Mouse (Mus musculus) adrenal gland, postnatal 25 days (tissue): ENCODE results near the gene Hecw2. TPM values are rescaled to one million over a fixed set of nuclear protein-coding genes. Genes with fewer than 3 reads are reported as not detected.

Source experiments
- DNase-seq: peaks from one replicate; pipeline ENCODE4 v3.0.0; 2021; ENCODE audit warnings: mixed read lengths
- long read RNA-seq: library from polyadenylated mRNA; stranded (forward); transcript quantifications from one replicate; pipeline ENCODE4 v2.0.0, GENCODE M21; 2021
- total RNA-seq: library from RNA; stranded (reverse); gene quantifications from 2 replicates; pipeline ENCODE4 v1.2.3, GENCODE M21; 2021

Gene Hecw2
- total RNA-seq: 7.5 and 8.8 TPM in 2 replicates
- long read RNA-seq: 0 reads

DNA sequence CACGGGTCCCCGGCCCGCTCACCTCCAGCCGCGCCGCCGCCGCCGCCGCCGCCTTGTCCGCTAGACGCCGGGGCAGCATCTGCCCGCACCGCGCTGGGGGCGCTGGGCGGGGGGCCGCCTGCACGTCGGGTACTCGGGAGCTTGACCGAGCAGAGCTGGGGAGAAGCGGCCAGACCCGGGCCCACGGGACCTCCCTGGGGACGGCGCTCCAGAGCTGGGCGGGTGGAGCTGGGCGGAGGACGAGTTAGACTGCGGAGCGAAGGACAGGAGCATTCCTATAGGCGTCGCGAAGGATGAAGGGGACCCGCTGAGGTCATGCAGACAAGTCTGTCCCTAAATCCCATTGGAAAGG lies at the start of gene Hecw2:
Hecw2 (minus strand) TSS at position 215 of the 352 bp plus-strand sequence.
- no peak for DNase-seq

GRCm38 (mm10) chr1:54242722-54243121 lies 47.8 kb upstream of the Hecw2 start:
- DNase-seq: no peak

DNA sequence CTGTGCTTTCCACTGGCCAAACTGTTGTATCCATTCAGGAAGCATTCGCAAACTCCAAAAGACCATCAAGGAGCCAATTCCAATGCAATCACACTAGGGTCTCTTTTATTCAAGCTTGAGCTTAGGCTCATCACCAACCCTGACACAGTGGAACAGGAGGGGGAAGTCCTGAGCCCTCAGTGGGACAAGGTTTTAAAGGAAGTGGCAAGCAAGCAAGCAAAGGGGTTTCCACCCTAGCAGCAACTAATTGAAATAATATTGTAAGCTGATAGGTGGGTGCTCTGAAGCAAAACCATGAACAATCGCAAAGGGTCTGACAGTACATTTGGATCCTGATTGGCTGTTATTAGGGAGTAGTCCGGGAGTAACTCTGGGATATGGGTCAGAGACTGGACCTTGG lies 25.3 kb upstream of the Hecw2 start:
- DNase-seq: no peak

GRCm38 (mm10) chr1:54194183-54194953 lies 600 bp downstream of the Hecw2 start:
- DNase-seq: peak; percentile 33

DNA sequence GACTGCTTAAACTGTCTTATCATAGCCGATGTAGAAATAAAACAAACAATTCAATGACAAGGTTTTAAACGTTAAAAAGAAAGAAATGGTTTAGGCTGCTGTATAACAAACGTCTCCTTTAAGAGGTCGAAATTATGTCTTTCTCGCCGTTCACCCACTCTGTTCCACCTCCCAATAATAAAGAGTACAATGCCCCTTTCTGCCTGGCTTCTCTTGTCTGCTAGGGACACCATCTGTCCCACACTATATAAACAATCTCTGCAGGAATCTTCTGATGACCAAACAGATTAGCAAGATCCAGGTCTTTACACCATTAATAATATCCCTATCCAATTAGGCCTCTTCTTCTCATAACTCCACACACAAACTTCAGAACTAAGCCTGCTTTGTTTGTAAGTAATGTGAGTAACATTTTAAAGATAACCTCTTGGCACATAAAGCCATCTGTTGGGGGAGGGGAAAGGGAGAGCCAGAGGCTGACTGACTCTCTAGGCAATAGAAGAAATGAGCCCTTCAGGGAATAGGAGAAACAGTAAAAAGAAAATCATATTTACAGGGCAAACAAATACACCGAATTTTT lies 1.7 kb downstream of the Hecw2 start:
- no peak for DNase-seq

- DNase-seq: no peak
Measured at GRCm38 (mm10) chr1:54187579-54187978, 7.4 kb downstream of the Hecw2 start.

- no peak for DNase-seq
Measured at GRCm38 (mm10) chr1:54186347-54186746, 8.6 kb downstream of the Hecw2 start.

DNA sequence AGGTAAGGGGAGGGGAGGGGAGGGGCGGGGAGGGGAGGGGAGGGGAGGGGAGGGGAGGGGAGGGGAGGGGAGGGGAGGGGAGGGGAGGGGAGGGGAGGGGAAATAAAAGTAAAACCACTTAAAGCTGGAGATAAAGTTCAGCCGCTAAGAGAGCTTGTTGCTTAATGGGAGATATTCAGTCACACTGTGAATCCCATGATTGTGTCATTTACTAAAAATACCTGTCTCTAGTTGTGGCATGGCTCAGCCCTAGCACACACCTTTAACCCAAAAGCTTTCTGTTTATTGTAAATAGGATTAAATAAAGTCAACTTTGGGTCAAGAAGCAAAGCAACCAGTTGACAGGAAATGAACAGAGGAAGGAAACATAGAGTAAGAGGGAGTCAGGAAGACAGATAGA lies 14.3 kb downstream of the Hecw2 start:
- DNase-seq: no peak

DNA sequence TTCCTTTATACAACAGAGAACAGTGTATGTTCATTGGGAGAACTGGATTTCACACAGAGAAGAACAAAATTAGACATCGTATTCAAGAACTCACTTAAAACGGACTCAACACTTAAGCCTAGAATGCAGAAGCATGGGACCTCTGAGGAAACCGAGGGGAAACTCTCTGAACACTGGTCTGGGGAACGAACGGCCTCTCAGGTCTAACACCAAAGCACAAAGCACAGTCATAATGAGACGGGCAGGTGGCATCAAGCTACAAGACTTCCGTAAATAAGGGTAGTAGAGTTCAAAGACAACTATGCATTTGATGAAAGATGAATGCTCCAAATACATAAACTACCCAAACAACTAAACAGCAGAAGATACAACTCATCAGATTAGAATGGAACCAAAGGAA lies 15.8 kb downstream of the Hecw2 start:
- DNase-seq: no peak

DNA sequence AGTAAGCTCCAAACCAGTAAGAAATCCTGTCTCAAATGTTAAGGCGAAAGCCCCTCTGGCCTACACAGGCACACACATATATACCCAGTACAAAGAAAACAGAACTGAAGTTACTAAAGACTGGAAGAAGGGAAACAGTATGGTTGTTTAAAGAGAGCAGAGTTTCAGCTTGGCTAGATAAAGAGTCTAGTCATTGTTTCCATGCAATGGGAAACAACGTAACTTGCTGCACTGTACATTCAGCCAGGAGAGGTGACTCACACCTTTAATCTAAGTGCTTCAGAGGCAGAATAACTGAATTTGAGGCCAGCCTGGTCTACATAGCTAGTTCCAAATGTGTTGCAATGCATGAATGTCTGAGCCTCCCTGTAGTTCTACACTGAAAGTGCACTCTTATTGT lies 18.4 kb downstream of the Hecw2 start:
- no peak for DNase-seq

GRCm38 (mm10) chr1:54168014-54168413 lies 27.0 kb downstream of the Hecw2 start:
- no peak for DNase-seq

GRCm38 (mm10) chr1:54159531-54159930 lies 35.4 kb downstream of the Hecw2 start:
- no peak for DNase-seq

DNA sequence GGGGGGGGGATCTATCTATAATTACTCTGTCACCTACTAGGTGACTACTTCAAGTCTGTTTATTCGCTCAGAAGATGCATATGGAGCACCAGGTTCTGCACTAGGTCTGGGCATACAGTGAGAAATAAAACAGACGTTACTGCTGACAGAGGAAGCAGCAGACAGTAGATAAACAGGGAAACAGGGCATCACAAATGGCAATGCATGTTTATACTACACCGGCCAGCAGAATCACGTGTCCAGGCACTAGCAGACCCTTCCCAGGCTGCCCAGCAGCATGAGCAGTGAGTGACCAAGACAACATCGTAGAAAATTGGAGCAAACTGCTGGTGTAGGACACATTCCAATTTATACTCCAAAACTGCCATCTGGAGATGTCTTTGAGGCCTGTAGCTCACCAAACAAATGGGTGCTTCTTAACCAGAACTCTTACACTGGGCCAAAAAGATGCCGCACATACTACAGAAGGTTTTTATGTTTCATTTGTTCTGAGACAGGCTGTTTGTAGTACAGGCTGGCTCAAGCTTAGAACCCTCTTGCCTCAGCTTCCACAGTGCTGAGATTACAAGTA lies 41.7 kb downstream of the Hecw2 start:
- DNase-seq: no peak

DNA sequence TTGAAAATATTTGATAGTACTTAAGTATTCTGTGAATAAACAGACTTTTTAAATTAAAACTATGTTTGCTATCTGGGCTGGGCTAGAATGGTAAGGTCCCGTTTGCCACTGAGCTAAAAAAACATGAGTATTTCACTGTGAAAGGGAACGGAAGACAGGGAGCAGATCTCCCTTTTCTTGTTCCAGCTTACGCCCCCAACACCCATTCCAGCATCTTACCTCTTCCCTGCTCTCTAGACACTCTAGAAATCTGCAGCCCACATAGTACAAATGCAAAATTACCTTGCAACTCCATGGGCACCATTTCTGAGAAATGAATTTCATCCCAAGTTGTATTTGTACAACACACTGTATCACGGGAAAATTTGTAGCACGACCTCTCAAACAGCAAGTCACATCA lies 49.9 kb downstream of the Hecw2 start:
- DNase-seq: no peak

GRCm38 (mm10) chr1:54133802-54134436 lies 61.0 kb downstream of the Hecw2 start:
- DNase-seq: no peak

DNA sequence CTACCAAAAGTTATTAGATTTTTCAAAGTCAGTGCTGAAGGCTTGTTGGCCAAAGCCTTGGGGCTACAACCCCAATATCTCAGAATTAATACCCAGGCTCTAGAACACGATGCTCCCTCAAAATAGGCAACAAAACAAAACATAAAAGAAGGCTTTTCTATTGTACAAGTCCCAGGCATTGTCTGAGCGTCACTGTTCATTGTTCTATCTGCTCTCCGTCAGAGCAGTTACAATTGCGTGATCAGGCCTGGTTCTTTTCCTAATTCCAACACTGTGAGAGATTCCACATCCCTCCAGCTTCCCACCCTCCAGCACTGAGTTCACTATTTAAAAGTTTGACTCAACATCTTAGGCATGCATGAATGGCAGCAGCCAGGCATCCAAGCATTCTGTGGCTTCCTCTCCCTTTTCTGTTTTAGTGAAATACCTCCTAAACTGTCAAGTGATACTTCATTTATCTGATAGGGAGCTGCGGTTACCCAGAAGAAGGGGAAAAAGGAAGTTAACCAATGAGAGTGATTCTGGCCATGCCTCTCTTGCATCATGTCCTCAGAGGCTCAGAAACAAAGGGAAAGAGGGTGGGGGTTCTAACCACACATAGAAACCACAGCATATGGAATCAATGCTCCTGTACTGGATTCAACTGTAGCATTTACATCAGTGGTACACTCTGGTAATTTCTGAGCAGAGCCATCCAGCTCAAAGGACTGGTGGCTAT lies 66.1 kb downstream of the Hecw2 start:
- no peak for DNase-seq

GRCm38 (mm10) chr1:54126991-54127742 lies 67.8 kb downstream of the Hecw2 start:
- DNase-seq: no peak

DNA sequence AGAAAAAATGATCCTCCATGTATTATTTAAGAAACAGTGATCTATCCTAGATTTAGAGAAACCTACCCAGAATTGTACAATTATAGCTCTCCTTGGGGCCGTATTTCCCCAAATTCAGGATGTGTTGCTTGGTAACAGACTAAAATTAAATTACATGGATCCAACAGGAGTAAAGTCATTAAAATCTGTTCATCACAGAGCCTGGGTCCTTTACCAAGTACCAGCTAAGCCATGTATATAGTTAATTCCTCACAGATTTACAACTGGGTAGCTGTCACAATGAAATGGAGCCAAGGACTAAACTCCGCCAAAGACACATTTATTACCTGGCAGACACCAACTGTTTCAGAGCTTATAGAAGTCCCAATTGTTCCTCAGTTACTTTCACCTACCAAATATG lies 72.4 kb downstream of the Hecw2 start:
- DNase-seq: no peak

DNA sequence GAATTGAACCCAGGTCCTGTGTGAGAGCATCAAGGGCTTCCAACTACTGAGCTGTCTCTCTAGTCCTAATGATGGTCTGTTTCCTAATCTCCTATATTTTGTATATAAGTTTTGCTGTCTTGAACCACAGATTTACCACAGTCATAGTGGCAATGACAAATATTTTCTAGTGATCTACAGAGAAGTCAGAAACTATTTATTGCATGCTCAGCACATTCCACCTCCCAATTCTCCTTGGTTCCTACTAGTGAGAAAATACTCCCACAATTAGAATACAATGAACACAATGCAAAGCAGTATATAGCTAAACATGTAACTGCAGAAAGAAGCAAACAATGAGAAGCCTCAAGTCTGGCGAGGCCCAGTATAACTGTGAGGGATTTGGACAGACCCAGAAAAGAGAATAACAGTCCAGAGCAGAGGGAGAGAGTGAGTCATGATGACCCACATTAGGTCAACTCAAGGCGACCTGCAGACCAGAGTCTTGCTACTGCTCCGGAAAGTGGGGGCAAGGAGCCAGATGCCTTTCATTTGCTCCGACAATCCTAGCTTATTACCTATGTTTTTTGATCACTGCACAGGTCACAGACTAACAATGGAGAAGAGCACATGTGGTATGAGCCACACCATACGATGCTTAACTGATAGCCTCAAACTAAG lies 73.8 kb downstream of the Hecw2 start:
- no peak for DNase-seq

- no peak for DNase-seq
Measured at GRCm38 (mm10) chr1:54119638-54120320, 75.2 kb downstream of the Hecw2 start.
